Mouse (Mus musculus): Measurements from ENCODE around the gene Siah1a. TPM values are rescaled to one million over a fixed set of nuclear protein-coding genes. Genes with fewer than 3 reads are reported as not detected.

The Siah1a gene
- total RNA-seq, 2 experiments from 2014 or later: 22.2 to 46.2 TPM

DNA sequence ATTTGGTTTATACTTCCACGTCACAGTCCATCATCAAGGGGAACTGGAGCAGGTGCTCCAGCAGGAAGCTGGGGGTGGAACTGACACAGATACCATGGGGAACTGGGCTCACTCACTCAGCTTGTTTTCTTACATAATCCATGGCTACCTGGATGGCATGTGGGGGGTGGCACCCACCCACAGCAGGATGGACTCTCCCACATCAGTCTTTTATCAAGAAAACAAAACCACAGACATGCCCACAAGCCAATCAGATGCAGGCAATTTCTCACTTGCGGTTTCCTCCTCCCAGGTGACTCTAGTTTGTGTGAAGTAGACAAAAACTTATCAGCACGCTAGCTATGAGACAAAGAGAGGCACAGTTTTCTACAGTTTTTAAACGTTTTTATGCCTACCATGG is 37.9 kb downstream of the Siah1a start:
- peak; percentile 31; the same call in 1 of the 2 replicates for ATAC-seq (replicated peaks; ENCODE audit: low FRiP score, poor library complexity, severe bottlenecking)

- no peak for ATAC-seq (replicated peaks; ENCODE audit: low FRiP score, poor library complexity, severe bottlenecking)
Measured at GRCm38 (mm10) chr8:86706756-86707155, 39.0 kb downstream of the Siah1a start.

DNA sequence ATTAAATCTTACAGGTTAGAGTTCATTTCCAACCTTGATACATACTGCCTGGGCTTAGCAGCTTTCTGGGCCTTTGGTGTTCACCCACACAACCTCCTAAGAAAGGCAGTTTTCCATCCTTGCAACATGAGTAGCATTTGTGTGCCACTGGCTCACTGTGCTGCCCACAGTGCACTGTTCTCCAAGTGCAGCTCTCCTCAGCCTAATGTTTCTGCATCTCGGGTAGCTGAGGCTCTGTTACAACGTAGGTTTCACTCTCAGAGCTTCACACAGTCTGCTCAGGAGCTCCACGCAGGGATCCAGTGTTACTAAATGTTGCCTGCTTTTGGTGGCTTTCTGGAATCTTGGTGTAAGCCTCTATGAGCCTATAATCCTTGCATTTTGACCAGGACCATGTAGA is 40.4 kb downstream of the Siah1a start:
- ATAC-seq (replicated peaks; ENCODE audit: low FRiP score, poor library complexity, severe bottlenecking): no peak

DNA sequence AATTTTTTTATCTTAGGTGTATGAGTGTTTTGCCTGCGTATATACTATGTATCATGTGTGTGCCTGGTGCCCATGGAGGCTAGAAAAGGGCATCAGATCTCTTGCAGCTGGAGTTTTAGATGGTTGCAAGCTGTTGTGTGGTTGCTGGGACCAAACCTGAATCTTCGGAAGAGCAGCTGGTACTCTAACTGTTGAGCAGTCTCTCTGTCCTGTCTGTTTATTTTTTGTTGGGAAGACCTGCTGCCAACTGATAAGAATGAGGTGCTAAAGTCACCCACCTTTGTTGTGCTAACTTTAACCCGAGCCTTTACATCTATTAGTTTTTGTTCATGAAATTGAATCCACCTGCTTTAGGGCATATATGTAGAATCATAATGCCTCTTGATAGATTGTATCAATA is 43.3 kb downstream of the Siah1a start:
- ATAC-seq (replicated peaks; ENCODE audit: low FRiP score, poor library complexity, severe bottlenecking): no peak

- no peak for ATAC-seq (replicated peaks; ENCODE audit: low FRiP score, poor library complexity, severe bottlenecking)
Measured at GRCm38 (mm10) chr8:86699471-86699870, 46.3 kb downstream of the Siah1a start.

GRCm38 (mm10) chr8:86698811-86699421 is 46.8 kb downstream of the Siah1a start:
- no peak for ATAC-seq (replicated peaks; ENCODE audit: low FRiP score, poor library complexity, severe bottlenecking)

GRCm38 (mm10) chr8:86695703-86696102 is 50.0 kb downstream of the Siah1a start:
- ATAC-seq (replicated peaks; ENCODE audit: low FRiP score, poor library complexity, severe bottlenecking): no peak

DNA sequence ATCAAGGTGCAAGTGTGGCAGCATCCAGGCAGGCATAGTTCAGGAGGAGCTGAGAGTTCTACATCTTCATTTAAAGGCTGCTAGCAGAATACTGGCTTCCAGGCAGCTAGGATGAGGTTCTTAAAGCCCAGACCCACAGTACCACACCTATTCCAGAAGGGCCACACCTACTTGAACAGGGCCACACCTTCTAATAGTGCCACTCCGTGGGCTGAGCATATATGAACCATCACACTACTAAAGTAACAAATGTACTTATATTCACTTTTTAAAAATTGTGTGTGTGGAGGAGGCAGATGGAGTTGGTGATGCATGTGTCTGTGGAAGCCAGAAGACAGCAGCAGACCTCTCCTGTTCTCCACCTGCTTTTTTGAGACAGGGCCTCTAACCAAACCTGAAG is 51.7 kb downstream of the Siah1a start:
- ATAC-seq (replicated peaks; ENCODE audit: low FRiP score, poor library complexity, severe bottlenecking): 0 out of 2 replicates have a peak, but pooled peaks have one; percentile 50

- ATAC-seq (replicated peaks; ENCODE audit: low FRiP score, poor library complexity, severe bottlenecking): no peak
Measured at GRCm38 (mm10) chr8:86692107-86692506, 53.6 kb downstream of the Siah1a start.

DNA sequence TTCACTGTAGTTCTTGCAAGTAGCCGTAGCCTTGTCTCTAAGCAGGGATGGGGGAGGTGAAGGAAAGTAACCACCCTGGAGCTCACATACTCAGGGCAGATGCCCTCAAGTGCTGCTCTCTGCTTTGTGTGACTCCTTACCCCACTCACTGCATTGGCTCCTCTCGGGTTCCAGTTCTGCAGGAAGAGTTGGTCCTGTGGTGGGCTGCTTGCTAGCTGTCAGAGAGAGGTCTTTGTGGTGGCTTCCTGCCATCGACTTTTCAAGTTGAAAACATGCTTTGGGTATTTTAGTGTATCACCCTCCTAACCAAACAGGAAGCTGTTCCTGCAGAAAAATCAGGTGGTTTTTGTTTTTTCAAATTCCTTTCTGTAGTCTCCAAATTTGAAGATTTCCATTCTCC is 59.1 kb downstream of the Siah1a start:
- ATAC-seq (replicated peaks; ENCODE audit: low FRiP score, poor library complexity, severe bottlenecking): no peak

Other genes starting within 250 kb of the Siah1a start
- not detected in 2 replicates for gene Abcc12, start 165.2 kb downstream of the Siah1a start, total RNA-seq (2015; ENCODE audit: low replicate concordance)
- gene Abcc12, start 165.2 kb downstream of the Siah1a start, total RNA-seq (2017; ENCODE audit: low replicate concordance): not detected in 2 replicates
- 16.9 and 31.9 TPM in 2 replicates for gene Lonp2, start 121.9 kb downstream of the Siah1a start, total RNA-seq (2015; ENCODE audit: low replicate concordance)
- 13.4 and 20.5 TPM in 2 replicates for gene Lonp2, start 121.9 kb downstream of the Siah1a start, total RNA-seq (2017; ENCODE audit: low replicate concordance)
- not detected in 2 replicates for gene Gm10638, start 235 bp downstream of the Siah1a start, total RNA-seq (2015; ENCODE audit: low replicate concordance)
- 2.6 TPM in 1 of 2 replicates, not detected in the other for gene Gm10638, start 235 bp downstream of the Siah1a start, total RNA-seq (2017; ENCODE audit: low replicate concordance)
- gene N4bp1, start 139.3 kb upstream of the Siah1a start, total RNA-seq (2015; ENCODE audit: low replicate concordance): 3.8 and 6.8 TPM in 2 replicates
- gene N4bp1, start 139.3 kb upstream of the Siah1a start, total RNA-seq (2017; ENCODE audit: low replicate concordance): 3.6 and 7.3 TPM in 2 replicates